ENCODE assay signal across 27 mouse cellular contexts in genomic region chr7:108614110-108614509, GRCm38 (mm10). TPM values are rescaled to one million over a fixed set of nuclear protein-coding genes. Genes with fewer than 3 reads are reported as not detected.
"Had no signal": no experiment of that assay in that cellular context is flagged by ENCODE, and none has a peak within 500 bp of the region (broad histone marks: within the 10 kb centered on the region; RNA-seq: fewer than 3 reads in every experiment).

No protein-coding gene starts in this region.

- H3K27ac ChIP-seq: lung, embryonic 15.5 days; midbrain, embryonic 10.5 days; midbrain, embryonic 12.5 days; neural tube, embryonic 13.5 days; neural tube, embryonic 15.5 days had no signal

- H3K9ac ChIP-seq: liver, postnatal 0 days; lung, embryonic 15.5 days; midbrain, embryonic 12.5 days; neural tube, embryonic 13.5 days; neural tube, embryonic 15.5 days had no signal

- H3K4me3 ChIP-seq: lung, embryonic 15.5 days; midbrain, embryonic 10.5 days; midbrain, embryonic 12.5 days; myocyte; neural tube, embryonic 13.5 days; neural tube, embryonic 15.5 days had no signal

- H3K27me3 ChIP-seq: lung, embryonic 15.5 days; midbrain, embryonic 12.5 days; neural tube, embryonic 13.5 days; neural tube, embryonic 15.5 days had no signal

- H3K9me3 ChIP-seq: lung, embryonic 15.5 days; midbrain, embryonic 10.5 days; midbrain, embryonic 12.5 days; neural tube, embryonic 13.5 days; neural tube, embryonic 15.5 days had no signal

- DNase-seq: liver, postnatal 0 days; lung, adult 2 months; lung, postnatal 4 days; midbrain, embryonic 14.5 days; retina, postnatal 1 day; right cerebral cortex, adult 18-20 months; right cerebral cortex, postnatal 25 days; right cerebral cortex, postnatal 4 days; spleen, adult 18-20 months; thymus, adult 18-20 months; thymus, postnatal 14 days; thymus, postnatal 36 days had no signal

- H3K36me3 ChIP-seq: lung, embryonic 15.5 days; midbrain, embryonic 10.5 days; midbrain, embryonic 12.5 days; neural tube, embryonic 13.5 days; neural tube, embryonic 15.5 days had no signal

- H3K4me1 ChIP-seq: lung, embryonic 15.5 days; midbrain, embryonic 10.5 days; midbrain, embryonic 12.5 days; neural tube, embryonic 13.5 days; neural tube, embryonic 15.5 days had no signal

RNA-seq across cellular contexts. Expression of gene Olfr506, which starts 3.5 kb away (rescaled TPM):
- total RNA-seq: megakaryocyte, adult 5-6 weeks; megakaryocyte-erythroid progenitor cell, adult 5-6 weeks had no signal
- polyA plus RNA-seq: liver, postnatal 0 days; lung, adult 2 months; lung, embryonic 15.5 days; lung, postnatal 0 days; midbrain, embryonic 10.5 days; midbrain, embryonic 12.5 days; midbrain, embryonic 14.5 days; midbrain, embryonic 16.5 days; myocyte; neural tube, embryonic 11.5 days; neural tube, embryonic 15.5 days; small intestine, adult 2 months; stomach, embryonic 16.5 days; thymus, postnatal 0 days had no signal

RNA-seq across cellular contexts. Expression of gene Olfr507, which starts 7.5 kb away (rescaled TPM):
- total RNA-seq: megakaryocyte, adult 5-6 weeks; megakaryocyte-erythroid progenitor cell, adult 5-6 weeks had no signal
- polyA plus RNA-seq: liver, postnatal 0 days; lung, adult 2 months; lung, embryonic 15.5 days; lung, postnatal 0 days; midbrain, embryonic 10.5 days; midbrain, embryonic 12.5 days; midbrain, embryonic 14.5 days; midbrain, embryonic 16.5 days; myocyte; neural tube, embryonic 11.5 days; neural tube, embryonic 13.5 days; neural tube, embryonic 15.5 days; small intestine, adult 2 months; stomach, embryonic 14.5 days; stomach, embryonic 16.5 days; thymus, postnatal 0 days had no signal

RNA-seq across cellular contexts. Expression of gene Olfr508, which starts 15.7 kb away (rescaled TPM):
- total RNA-seq: megakaryocyte, adult 5-6 weeks; megakaryocyte-erythroid progenitor cell, adult 5-6 weeks had no signal
- polyA plus RNA-seq: liver, postnatal 0 days; lung, adult 2 months; lung, embryonic 15.5 days; lung, postnatal 0 days; midbrain, embryonic 10.5 days; midbrain, embryonic 12.5 days; midbrain, embryonic 14.5 days; midbrain, embryonic 16.5 days; myocyte; neural tube, embryonic 11.5 days; neural tube, embryonic 13.5 days; neural tube, embryonic 15.5 days; small intestine, adult 2 months; stomach, embryonic 14.5 days; stomach, embryonic 16.5 days; thymus, postnatal 0 days had no signal

RNA-seq across cellular contexts. Expression of gene Olfr509, which starts 37.6 kb away (rescaled TPM):
- total RNA-seq: megakaryocyte, adult 5-6 weeks; megakaryocyte-erythroid progenitor cell, adult 5-6 weeks had no signal
- polyA plus RNA-seq: liver, postnatal 0 days; lung, adult 2 months; lung, embryonic 15.5 days; lung, postnatal 0 days; midbrain, embryonic 10.5 days; midbrain, embryonic 12.5 days; midbrain, embryonic 14.5 days; midbrain, embryonic 16.5 days; myocyte; neural tube, embryonic 11.5 days; neural tube, embryonic 15.5 days; small intestine, adult 2 months; stomach, embryonic 14.5 days; stomach, embryonic 16.5 days; thymus, postnatal 0 days had no signal

RNA-seq across cellular contexts. Expression of gene Olfr504, which starts 48.5 kb away (rescaled TPM):
- total RNA-seq: megakaryocyte, adult 5-6 weeks; megakaryocyte-erythroid progenitor cell, adult 5-6 weeks had no signal
- polyA plus RNA-seq: liver, postnatal 0 days; lung, adult 2 months; lung, embryonic 15.5 days; lung, postnatal 0 days; midbrain, embryonic 10.5 days; midbrain, embryonic 12.5 days; midbrain, embryonic 14.5 days; midbrain, embryonic 16.5 days; myocyte; neural tube, embryonic 11.5 days; neural tube, embryonic 13.5 days; neural tube, embryonic 15.5 days; small intestine, adult 2 months; stomach, embryonic 14.5 days; stomach, embryonic 16.5 days; thymus, postnatal 0 days had no signal
